Mouse (Mus musculus): ENCODE measurements around the gene Ano2.

Ano2 gene

DNA sequence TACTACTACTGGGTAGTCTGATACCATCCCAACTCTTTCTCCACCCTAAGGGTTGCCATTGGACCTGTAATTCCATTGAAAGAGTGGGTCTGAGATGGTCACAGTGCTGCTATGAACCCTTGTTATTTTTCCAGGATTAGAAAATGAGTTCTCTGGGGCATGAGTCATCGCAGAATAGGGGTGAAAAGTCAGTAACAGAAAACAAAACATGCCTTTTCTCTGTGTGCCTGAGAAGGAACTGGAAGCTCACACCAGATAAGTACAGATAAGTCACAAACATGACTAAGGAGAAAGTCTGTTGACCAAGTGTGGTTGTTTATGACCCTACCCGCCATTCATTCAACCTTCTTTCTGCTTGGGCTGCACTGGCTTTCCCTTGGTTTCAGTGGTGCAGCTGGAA lies 345.4 kb downstream of the Ano2 start:
- DNase-seq (ENCODE audit: extremely low read depth, low read depth, low spot score), result no peak

DNA sequence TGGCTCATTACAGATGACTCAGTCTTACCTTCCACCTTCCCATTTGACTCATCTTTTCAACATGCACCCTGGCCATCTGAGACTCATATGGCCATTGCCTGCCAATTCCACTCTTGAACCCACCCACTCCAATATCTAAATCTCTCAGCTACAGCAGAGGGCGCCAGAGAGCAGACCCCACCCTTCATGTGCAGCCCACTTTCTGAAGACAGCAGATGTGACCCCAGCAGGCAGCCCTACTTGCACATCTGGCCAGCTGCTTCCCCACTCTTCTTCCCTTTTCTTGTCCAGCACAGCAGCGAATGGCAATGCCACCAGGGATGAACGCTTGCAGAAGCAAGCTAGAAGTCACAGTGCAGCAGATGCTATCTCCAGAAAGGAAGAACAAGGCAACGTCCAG lies 355.7 kb downstream of the Ano2 start:
- DNase-seq (ENCODE audit: extremely low read depth, low read depth, low spot score), result no peak

DNA sequence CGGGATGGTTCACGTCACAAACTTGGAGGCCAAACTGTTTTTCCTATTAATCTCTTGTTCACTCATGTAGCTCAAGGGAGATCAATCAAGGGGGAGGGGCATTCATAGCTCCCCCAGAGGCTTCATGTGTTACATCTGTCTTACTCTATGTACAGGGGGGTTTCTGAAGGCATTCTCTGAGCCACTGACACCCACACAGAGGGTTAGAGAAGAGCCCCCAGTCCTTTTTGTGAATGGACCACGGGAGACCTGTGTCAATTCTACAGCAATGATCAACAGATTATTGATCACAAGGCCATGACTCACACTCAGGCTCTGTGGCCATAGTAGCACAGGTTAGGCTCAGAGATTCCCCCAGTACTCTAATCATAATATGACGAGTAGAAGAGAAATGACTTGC lies 358.0 kb downstream of the Ano2 start:
- no peak for DNase-seq (ENCODE audit: extremely low read depth, low read depth, low spot score)

DNA sequence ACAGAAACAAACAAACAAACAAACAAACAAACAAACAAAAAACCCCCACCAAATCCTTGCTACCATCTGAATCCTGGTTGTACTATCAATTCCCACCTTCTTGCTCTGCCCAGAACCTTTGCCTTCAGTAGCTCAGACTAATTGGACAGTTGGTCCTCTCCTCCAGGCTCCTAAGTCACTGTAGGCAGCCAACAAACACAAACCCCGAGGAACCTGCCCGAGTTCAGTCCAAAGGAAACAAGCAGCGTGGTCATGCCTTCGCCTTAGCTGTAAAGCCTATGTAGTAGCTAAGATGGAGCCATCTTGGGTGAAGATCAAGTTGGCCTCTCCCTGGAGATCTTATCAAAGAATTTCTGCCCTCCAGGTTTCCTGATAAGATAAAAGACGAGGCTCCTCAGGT lies 362.9 kb downstream of the Ano2 start:
- DNase-seq (ENCODE audit: extremely low read depth, low read depth, low spot score), result peak; percentile 45

DNA sequence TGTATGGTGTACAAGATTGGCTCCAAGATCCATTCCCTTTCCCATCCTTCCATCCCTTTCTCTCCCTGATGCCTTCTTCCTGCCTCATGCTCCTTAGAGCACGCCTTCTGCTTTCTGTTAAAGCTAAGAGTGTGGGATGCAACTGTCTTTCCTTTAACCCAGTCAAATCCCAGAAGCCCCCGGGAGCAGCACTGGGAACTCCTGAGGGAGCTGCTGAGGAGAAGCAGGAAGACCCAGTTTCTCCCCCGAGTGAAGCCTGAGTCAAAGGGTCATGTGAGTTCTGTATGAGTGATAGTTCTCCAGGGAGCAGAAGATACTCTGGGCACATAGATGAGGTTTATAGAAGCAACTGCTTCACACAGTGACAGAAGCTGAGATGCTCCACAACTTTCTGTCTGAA lies 367.5 kb downstream of the Ano2 start:
- DNase-seq (ENCODE audit: extremely low read depth, low read depth, low spot score), result no peak

DNA sequence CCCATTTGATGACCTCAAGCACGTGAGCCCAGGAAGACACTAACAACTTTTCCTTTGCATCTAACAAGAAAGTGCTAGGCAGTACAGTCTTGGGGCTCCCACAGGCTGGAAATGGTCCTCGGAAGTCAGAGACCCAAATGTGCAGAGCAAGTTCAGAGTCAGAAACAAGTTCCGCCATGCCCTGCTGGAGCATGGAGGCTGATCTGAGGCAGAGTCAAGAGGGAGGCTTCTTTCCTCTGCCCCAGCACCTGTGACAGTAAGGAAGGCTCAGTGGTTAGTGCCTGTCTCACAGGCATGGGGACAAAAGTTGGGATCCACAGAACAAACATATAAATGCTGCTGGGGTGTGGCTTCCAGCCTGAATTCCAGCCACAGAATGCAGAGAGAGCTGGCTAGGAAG lies 390.3 kb downstream of the Ano2 start:
- no peak for DNase-seq (ENCODE audit: extremely low read depth, low read depth, low spot score)

DNA sequence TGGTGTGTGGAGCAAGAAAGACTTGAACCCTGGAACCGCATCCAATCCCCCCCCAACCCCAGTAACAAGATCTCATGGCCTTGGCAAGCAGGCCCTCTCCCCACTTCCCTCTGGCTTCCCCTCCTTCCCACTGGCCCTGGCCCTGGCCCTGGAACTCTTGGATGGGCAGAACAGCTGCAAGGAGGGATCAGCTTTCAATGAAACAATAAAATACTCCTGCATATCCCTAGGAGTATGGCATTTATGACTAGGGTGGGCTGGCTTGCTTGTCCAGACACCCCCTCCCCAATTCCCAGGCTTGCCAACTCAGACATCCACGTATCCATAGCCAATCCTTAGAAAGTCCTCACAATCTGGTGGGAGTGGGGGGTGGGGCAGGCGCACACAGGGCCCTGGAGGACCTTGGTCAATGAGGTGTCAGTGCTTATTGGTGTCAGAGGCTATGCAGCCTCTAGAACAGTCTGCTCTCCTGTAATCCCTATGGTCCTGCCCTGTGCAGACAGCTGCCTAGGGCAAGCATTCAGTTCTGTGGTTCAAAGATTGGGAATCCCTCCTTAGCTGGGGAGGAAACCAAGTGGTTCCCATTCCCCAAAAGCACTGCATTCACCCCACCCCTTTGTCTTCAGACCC lies 396.2 kb downstream of the Ano2 start:
- DNase-seq (ENCODE audit: extremely low read depth, low read depth, low spot score), result no peak

DNA sequence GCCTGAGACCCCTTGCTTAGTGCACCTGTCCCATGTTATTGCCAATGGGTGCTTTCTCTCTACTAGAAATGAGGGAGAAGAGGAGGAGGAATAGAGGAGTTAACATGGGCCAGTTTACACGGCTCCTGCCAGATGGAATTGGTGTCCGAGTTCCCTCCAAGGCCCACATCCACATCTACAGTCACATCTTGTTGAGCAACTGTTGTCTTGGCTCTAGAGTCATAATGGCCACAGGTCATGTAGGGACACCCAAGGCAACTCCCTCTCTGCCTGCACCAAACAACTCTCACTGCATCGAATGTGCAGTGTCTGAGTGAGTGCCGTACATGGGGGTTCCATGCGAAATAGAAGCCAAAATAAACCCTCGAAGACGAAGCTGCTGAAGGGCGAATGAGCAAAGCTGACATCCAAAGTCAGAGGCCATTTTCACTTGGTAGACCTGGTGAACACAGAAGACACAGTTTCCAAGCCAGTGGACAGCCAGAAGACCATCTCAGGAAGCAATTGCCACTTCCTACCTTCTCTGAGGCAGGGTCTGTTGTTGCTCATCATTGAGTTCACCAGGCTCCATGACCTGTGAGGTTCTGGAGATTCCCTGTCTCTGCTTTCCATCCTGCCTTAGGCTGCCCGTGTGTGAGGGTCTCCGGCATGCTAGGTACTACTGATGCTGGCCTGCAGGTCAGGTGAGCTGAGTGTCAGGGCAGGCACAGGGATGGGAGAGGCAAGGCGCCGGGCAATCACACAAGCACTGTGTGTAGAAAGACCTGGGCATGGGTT lies 398.5 kb downstream of the Ano2 start:
- no peak for DNase-seq (ENCODE audit: extremely low read depth, low read depth, low spot score)

Data from fat pad, adult 2 months (tissue).